Mouse (Mus musculus) embryo, embryonic 11 days (tissue): ENCODE results near the gene Scrn3.

ENCODE experiments used
- DNase-seq: peaks from one replicate; pipeline ENCODE4 v3.0.0-alpha.2; 2015

Gene Scrn3

DNA sequence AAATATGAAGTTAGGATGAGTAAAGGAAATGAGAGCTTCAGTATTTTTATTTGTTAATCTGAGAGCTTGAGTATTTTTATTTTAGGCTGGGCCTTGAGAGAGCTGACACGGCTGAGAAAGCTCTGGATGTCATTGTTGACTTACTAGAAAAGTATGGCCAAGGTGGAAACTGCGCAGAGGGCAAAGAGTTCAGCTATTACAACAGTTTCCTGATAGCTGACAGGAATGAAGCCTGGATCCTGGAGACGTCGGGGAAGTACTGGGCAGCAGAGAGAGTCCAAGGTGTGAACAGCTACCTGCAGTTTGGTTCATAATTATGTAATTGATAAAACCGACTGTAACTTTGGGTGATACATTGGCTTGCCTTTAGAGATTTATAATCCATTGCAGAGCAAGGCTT is 6.8 kb downstream of the Scrn3 start:
- no peak for DNase-seq

DNA sequence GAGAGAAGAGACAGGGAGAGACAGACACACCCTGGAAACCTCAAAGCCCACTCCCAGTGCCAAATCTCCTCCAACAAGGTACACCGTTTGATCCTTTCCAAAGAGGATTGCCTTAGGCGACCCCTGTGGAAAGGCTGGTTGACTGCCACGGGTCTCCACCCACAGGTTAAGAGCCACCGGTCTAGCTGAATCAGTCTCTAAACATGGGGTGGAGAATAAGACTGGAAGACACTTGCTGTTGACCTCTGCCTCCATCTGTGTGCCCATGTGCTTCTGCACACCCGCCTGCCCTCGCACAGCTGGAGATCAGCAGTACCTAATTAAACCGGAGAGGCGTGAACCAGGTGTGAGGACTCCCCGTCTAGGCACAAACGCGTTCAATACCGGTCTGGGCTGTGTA is 10.6 kb downstream of the Scrn3 start:
- DNase-seq, result no peak

DNA sequence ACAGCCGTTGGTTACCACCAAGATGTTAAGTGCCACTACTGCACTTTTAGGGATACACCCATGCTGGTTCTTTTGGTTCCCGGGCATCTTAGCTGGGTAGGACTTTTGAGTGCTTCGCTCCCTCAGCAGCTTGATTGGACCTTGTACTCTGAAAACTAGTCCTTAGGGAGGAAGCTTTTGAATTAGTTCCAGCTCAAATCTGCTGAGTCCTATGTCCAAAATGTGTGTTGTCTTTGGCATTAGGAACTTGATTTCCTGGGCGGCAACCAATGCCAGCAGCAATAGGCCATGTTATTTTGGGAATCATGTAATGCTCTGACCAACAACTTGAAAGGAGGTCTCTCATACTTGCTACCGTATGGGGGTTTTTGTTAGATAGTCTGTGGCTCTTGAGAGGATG is 13.5 kb downstream of the Scrn3 start:
- no peak for DNase-seq

DNA sequence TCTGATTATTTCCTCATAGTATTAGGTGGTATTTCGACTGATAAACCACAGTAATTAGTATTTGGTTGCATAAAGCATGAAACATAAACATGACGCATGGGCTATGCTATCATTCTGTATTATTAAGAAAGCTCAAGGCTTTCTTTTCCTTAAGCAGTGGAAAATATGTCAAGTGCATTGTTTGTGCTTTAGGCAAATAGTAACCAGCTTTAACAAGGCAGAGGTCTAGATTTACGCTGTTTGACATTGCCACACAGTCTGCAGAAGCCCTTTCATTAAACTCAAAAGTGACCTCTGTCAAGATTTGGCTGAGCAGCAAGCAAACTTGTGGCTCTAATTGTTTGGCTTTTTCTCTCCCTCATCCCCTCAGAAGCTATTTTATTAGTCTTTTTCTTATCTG is 23.5 kb downstream of the Scrn3 start:
- no peak for DNase-seq

DNA sequence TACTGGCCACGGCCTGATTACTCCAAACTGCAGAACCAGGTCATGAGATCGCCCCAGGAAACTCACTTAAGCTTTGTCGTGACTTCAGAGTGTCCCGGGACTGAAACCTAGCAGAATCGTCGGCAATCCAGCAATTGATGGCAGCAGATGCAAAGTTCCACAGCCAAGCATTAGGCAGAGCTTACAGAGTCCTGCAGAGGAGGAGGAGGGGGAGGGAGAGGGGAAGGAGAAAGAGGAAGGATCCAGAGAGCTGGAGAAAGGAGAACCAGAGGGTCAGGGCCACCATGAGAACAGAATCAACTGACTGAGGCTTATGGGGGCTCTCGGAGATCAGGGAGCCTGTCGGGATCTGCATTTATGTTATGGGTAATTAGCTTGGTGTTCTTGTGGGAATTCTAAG is 26.0 kb downstream of the Scrn3 start:
- DNase-seq, result no peak

DNA sequence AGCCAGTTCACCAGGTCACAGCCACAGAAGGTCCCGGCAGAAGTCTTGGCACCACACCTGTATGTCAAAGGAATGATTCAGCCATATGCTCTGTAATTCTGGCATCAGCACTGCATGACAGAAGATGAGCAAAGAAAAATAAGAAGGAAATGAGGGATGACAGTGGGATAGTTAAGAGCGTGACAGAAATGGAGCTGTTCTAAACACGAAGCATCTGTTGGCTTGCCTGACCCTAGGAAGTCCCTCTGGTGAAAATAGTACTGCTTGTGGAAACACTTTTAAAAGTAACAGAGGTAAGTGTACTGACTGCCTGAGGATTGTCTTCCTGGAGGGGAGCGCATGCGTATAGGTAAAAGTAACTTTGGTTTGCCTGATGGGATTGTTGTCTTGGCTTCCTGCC is 31.3 kb downstream of the Scrn3 start:
- no peak for DNase-seq

DNA sequence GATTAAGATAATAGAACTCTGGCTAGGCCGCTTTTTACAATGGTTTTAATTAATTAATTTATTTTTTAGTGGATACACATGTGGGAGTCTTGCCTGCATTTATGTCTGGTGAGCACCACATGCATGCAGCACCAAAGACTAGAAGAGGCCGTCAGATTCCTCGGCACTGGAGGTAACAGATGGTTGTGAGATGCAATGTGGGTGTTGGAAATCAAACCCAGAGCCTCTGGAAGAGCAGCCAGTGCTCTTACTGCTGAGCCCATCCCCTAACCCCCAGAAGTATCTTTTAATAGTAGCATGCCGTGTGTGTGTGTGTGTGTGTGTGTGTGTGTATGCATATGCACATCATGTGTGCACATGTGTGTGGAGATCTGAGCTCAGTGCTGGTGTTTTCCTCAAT is 32.8 kb downstream of the Scrn3 start:
- no peak for DNase-seq

DNA sequence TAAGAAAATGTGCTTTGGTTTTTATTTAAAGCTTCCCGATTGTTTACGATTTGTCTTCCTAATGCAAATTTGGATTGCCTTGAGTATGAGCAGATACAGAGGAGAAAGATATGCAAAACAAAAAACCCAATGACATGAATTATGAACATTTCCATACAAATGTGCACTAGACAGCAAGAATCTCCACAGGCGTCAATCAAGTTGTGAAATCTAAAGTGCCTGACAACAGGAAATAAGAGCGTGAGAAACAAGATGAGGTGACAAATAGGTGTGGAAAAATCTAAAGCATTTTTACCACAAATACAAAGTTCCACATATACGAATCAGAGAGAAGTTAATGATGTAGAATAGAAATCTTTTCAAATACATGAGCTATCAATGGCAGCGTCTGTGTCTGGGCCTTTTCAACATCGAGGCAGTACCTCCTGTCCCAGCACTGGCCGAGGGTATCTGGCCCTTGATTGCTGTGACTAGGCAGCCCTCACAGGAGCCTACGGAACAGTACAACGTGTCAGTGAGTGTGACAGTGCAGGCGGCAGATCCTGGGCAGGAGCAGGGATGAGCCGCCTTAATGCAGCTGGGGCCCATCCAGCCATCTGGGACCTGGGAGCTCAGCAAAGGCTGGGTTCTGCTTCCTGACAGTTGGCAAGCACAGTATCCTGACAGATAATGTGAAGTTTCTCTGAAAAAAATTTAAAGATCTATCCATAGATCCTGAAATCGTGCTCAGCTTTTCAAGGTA is 34.1 kb downstream of the Scrn3 start:
- DNase-seq, result peak; percentile 20

DNA sequence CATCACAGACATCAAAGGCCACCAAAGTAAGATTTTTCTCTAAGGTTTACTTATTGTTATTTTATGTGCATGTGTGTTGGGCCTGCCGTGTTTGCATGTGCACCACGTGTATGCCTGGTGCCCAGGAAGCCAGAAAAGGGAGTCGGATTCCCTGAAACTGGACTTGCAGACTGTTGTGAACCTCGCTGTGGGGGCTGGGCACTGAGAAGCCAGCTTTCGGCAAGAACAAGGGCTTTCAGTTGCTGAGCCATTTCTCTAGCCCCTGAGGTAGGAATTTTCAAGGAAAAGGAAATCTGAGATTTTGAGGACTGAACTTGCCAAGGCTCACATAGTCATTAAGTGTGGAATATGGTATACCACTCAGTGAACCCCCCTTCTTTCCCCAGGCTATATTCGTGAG is 34.7 kb downstream of the Scrn3 start:
- DNase-seq, result peak; percentile 46

DNA sequence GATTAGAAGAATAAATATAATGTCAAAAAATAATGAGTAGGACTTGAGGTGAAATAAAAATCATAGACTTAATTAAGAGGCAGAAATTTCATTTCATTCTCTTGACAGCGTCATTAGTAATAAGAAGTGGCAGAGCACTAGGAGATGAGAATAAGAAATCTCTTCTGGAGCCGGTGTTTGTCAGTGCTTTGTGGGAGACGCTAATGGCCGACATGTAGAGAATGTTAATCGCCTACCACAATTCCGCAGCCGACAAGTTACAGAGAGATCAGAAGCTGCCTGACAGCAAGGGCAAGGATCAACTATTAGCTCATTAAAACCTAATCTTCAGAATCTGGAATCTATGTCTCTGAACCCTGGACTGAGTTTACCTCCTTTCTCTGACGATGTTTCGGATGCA is 35.4 kb downstream of the Scrn3 start:
- no peak for DNase-seq

DNA sequence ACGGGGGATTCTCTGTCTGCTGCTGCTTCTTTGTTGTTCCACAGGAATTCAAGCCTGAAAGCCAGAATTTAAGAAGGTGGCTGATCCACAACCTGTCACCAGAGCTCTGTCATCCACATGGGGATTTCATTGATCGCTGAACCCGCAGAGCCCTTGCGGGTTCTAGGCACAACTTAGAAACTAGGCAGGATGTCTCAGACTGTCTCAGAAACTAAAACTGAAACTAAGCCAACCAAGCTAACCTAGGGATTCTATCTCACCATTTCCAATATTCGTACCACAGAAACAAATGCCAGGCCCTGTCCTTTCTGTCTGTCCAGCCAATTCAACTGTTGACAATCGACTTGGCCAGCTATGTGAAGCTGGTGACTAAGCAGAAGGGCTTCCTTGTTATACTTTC is 35.8 kb downstream of the Scrn3 start:
- DNase-seq, result no peak

DNA sequence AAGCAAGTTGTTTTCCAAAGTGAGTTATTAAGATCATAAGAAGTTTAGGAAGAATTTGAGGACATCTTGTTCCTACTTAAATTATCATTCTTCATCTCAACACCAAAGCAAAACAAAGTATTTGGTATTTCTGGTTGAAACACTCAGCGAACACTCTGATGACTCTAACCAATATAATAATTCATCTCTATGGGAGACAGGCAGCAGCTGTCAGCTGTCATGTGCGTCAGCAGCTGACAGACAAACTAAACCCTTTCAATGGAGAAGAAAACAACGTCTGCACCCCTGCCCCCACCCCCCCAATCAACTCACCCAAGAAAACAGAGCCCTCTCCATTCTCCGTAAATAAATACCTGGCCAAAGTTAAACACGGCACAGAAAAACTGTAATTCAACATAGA is 39.1 kb downstream of the Scrn3 start:
- DNase-seq, result no peak

DNA sequence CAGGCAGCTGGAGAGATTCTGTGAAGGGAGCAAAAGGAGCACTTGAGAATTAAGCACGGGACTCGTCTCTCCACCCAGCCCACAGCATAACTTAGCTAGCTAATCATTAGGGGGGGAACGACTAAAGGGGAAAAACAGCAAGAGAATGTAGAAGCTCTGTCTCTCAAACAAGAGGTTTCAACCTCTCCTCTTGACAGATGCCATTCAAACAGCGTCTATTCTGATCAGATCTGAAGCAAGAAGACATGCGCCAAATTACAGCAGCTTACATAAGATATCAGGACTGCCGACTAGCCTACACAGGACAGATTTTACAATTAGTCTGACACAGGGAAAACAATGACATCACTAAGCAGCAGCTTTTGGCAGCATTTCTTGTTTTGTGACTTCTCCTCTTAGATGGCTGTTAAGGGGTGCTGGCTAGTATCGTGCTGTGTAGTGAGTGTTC is 39.5 kb downstream of the Scrn3 start:
- no peak for DNase-seq

DNA sequence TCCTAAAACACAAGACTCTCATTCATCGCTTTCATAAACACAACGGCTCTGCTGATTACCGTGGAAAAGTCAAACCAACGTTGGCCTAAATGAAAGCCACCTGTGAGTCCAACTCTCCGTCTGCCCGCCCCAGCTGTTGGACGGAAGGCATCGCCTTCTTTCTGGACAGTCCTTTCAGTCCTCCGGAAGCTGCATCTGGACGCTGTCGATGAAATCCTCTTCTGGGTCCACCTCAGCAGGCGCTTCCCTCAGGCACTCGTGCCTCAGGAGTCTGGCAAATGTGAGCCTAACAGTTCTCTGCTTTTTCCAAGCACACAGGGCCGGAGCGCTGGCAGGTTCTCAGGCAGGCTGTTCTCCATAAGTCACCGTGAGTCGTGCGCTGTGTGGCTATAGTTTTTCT is 44.6 kb downstream of the Scrn3 start:
- DNase-seq, result peak; percentile 64

DNA sequence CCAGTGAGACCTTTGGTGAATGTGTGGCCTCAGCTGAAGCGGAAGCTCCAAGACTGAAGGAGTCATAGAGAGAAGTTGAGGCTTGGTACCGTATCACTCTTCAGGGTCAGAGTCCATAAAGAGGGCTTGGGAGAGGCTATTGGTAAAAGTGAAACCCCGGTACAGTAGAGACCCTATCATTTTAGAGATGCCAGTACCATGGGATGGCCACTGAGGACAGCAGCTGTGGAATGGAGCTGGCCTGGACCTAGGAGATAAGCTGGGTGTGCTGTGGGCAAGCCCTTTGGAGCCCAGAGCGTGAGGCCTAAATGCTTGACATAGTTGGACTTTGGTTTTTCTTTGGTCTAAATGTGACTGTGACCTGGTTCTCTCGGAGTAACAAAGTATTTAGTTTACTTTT is 47.5 kb downstream of the Scrn3 start:
- DNase-seq, result no peak

DNA sequence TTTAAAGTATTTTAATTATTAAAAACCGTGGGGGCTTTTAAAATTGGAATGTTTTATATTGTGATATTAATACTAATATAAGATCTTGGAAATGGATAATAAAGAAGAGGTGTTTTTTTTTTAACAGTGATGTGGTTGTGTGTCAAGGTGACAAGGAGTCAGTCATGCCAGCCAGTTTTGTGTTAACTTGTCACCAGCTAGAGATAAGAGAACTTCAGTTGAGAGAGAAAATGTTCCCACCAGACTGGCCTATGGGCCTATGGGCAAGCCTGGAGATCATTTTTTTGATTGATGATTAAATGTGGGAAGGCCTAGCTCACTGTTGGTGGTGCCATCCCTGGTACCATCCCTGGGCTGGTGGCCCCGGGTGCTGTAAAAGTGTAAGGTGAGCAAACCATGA is 48.1 kb downstream of the Scrn3 start:
- no peak for DNase-seq

DNA sequence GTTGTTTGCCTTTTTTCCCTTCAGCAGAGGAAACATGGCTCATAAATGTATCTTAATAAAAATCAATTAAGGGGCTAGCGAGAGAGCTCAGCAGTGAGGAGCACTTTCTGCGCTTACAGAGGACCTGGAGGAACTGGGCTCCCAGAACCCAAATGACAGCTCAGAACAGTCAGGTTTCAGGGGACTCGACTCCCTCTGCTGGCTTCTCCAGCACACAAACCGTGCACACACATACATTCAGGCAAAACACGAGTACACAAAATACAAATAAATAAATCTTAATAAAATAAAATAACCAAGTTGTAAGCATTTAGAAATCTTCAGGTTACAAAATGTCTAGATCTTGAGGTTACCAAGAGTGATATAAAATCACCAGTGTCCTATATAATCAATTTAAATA is 51.0 kb downstream of the Scrn3 start:
- DNase-seq, result no peak

DNA sequence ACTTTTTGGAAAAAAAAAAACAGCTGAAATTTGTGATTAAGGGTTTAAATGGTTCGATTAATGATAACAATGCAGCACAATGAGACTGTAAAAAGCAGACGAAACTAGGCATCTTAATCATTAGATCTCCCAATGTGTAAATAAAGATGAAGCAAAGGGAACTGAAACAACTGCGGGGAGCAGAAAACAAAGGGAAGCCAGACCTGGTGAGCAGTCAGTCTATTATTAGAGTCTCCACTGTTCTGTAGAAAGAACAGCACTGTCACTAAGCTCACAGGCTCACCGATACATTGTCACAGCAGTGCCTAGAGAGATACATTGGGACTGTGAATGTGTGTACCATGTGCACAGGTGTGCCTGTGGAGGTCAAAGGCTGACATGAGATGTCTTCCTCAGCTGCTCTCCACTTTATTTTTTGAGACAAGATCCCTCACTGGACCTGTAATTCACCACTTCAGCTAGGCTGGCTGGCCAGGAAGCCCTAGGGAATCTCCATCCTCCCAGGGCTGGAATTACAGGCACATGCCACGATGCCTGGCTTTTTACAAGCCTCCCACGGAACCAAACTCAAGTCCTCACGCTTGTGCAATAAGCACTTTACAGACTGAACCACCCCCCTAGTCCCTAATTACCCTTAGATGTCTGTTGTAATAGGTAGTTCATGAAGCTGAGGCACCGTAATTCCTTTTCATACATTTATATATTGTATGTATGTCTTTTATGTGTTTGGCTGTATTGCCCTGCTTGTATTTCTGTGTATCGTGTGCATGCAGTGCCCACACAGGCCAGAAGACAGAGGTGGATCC is 59.3 kb downstream of the Scrn3 start:
- DNase-seq, result no peak

DNA sequence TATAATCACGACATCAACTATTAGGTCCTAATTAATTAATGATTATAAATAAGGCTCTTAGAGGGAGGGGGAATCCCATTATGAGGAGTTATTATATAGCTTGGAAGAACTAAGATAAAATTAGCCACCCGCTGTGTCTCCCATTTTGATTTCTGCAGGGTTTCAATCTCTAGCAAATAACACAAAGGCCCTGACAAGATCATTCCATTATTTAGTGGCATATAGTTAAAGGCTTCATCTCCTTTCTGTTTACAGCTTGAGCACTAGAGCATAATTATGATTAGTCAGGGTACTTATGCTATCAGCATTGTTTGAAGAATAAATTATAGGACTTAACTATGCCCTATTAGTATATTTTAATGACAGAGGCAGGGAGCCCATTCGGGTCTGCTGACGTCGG is 65.9 kb downstream of the Scrn3 start:
- no peak for DNase-seq

DNA sequence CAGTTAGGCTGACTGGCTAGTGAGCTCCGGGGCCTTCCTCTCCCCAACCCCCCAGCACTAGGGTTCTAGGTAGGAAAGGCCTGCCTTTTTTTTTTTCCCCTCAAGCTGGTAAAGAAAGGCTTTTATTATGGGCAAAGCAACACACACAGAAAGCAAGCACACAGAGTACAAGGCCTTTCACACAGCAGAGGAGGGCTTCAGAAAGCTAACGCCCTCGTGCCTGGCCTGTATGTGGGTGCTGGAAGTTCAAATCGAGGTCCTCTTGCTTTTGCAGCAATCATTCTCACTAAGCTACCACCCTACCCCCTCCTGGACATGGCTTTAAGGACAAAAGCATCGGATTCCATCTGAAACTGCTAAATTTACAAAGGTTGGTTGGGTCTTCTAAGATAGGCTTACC is 67.3 kb downstream of the Scrn3 start:
- DNase-seq, result no peak

DNA sequence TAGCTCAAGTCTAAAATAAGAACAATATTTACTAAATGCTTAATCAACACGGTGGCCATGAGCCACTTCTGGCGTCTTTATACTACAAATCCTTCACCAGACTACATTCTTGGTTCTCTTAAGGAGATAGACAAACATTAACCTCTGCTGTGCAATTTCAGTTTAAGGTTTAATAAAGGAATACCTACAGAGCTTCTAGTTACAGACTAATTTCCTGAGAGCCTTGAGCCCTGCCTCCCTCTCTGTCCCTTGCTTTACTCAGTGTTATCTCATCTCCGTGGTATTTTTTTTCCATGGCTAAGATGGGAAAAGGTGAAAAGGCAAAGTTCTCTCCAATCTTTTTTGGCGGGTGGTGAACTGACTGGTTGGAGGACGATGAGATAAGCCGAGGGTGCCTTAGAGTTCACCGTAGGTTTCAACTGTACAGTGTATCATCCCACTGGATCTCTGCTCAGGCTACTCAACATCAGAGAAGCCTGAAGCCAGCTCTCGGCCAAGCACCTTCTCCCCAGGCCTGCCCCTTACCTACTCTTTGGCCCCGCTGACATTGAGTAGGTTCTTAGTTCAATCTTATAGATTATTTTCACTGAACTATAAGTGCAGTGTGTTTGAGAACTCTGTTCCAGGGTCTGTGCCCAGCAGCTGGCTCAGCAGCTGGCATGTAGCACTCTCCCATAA is 68.0 kb downstream of the Scrn3 start:
- no peak for DNase-seq

DNA sequence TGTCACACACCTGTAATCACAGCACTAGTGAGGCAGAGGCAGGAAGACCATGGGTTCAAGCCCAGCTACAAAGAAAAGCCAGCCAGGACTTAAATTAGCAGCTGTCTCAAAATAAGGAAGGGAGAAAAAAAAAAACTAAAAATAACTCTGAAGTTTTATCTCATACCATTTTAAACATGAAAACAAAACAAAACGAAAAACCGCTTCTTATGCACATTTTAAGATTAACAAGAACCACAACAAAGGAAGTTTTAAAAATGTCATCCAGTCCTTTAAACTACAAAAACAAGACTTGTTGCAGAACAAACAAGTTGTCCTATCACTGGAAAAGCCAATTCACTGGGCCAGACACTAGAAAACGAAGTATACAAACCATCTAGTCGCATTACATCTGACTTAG is 72.8 kb downstream of the Scrn3 start:
- no peak for DNase-seq

DNA sequence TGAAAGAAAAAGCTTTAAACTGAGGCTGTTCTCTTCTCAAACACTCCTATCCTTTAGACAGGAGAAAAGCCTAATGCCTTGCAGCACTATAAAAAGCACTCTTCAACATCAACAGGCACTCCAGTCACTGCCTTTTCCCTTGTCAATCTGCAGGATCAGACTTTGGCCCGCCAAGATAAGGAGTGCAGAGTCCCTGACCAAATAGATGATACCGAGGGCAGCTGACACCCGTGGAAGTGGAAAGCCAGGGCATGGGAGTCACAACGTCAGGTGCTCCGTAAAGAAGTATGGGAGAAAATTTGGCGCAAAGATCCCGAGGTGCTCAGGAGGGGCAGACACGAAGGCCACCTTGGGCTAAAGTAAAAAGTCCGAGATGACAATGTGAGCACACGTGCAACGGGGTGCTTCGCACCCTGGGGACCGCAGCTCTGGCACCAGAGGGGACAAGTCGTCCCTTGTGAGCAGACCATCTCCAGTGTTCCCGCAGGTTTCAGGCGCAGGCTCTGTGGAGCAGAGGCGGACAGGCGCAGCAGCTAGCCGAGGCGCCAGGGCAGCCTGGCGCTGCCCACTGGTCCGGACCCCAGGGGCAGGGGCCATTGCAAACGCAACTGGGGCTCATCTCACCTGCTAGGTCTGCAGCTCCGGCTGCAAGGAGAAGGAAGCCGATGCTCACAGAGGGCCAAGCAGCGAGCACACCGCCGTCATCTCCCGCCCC is 73.4 kb downstream of the Scrn3 start:
- no peak for DNase-seq
